In genomic region chr2:75653150-75653549, GRCm38 (mm10) we compare ENCODE assay signal across 16 mouse cellular contexts.
"Had no signal": no experiment of that assay in that cellular context is flagged by ENCODE, and none has a peak within 500 bp of the region (broad histone marks: within the 10 kb centered on the region; RNA-seq: fewer than 3 reads in every experiment).

No protein-coding gene starts in this region.

- H3K36me3 ChIP-seq: lung, embryonic 15.5 days; midbrain, embryonic 13.5 days; midbrain, embryonic 15.5 days; neural tube, embryonic 12.5 days had no signal

- H3K9me3 ChIP-seq: lung, embryonic 15.5 days; megakaryocyte, embryonic 14.5 days; midbrain, embryonic 13.5 days; midbrain, embryonic 15.5 days; neural tube, embryonic 12.5 days had no signal

- H3K27ac ChIP-seq: lung, embryonic 15.5 days; macrophage; midbrain, embryonic 13.5 days; midbrain, embryonic 15.5 days; neural tube, embryonic 12.5 days had no signal

- H3K4me2 ChIP-seq: lung, embryonic 15.5 days; midbrain, embryonic 11.5 days; midbrain, embryonic 13.5 days; midbrain, embryonic 15.5 days; neural tube, embryonic 12.5 days had no signal

- H3K9ac ChIP-seq: lung, embryonic 15.5 days; midbrain, embryonic 13.5 days; midbrain, embryonic 15.5 days; neural tube, embryonic 12.5 days had no signal

- H3K4me3 ChIP-seq: lung, embryonic 15.5 days; megakaryocyte, embryonic 14.5 days; midbrain, embryonic 13.5 days; midbrain, embryonic 15.5 days; neural tube, embryonic 12.5 days had no signal

- ATAC-seq: lung, postnatal 0 days; midbrain, embryonic 13.5 days; midbrain, embryonic 15.5 days had no signal

- DNase-seq: lung, adult 2 months; lung, postnatal 14 days; lung, postnatal 36 days; right cerebral cortex, postnatal 14 days; spleen, adult 18-20 months; thymus, adult 2 months; thymus, postnatal 25 days; thymus, postnatal 4 days had no signal

- H3K27me3 ChIP-seq: lung, embryonic 15.5 days; megakaryocyte, embryonic 14.5 days; midbrain, embryonic 13.5 days; midbrain, embryonic 15.5 days; neural tube, embryonic 12.5 days had no signal
